Mouse (Mus musculus) embryonic facial prominence, embryonic 11.5 days (tissue): ENCODE measurements around the gene Ttc23. TPM values are rescaled to one million over a fixed set of nuclear protein-coding genes. Genes with fewer than 3 reads are reported as not detected.
A peak's percentile ranks its signal among the peaks of the same experiment; 100 is the strongest.

Source experiments
- ATAC-seq: fragments of 200-750 bp; cut with Nextera tagmentation; replicated peaks from 2 replicates; pipeline ENCODE4 v1.8.0; 2017; ENCODE audit warnings: low read depth; ENCODE audit not compliant: insufficient number of reproducible peaks, low FRiP score, low TSS enrichment
- DNase-seq: peaks from one replicate; pipeline ENCODE4 v3.0.0-alpha.2; 2015; ENCODE audit warnings: low spot score
- H3K27ac ChIP-seq: fragments of 300-500 bp; sonication (generic); replicated peaks from 2 replicates; pipeline ENCODE4 v1.5.1; 2014; ENCODE audit warnings: mild to moderate bottlenecking, low read depth, low read length, control low read depth
- H3K27me3 ChIP-seq: fragments of 300-500 bp; sonication (generic); 2 replicates; pipeline ENCODE4 v1.6.1; 2014; ENCODE audit warnings: mild to moderate bottlenecking, low read length, moderate library complexity, mixed read lengths; ENCODE audit not compliant: control insufficient read depth, insufficient read depth
- H3K36me3 ChIP-seq: fragments of 300-500 bp; sonication (generic); replicated peaks from 2 replicates; pipeline ENCODE4 v1.6.1; 2014; ENCODE audit warnings: low read depth, mild to moderate bottlenecking, low read length, moderate library complexity, mixed read lengths; ENCODE audit not compliant: control insufficient read depth, insufficient read depth
- H3K4me1 ChIP-seq: fragments of 300-500 bp; sonication (generic); 2 replicates; pipeline ENCODE4 v1.6.1; 2014; ENCODE audit warnings: low read length, mixed read lengths; ENCODE audit not compliant: control insufficient read depth, insufficient read depth
- H3K4me2 ChIP-seq: fragments of 300-500 bp; sonication (generic); 2 replicates; pipeline ENCODE4 v1.6.1; 2014; ENCODE audit warnings: low read depth, mild to moderate bottlenecking, control low read depth, low read length, moderate library complexity
- H3K4me3 ChIP-seq: fragments of 300-500 bp; sonication (generic); 2 replicates; pipeline ENCODE4 v1.5.1; 2014; ENCODE audit warnings: low read depth, low read length, control low read depth
- H3K9ac ChIP-seq: fragments of 300-500 bp; sonication (generic); replicated peaks from 2 replicates; pipeline ENCODE4 v1.6.1; 2014; ENCODE audit warnings: mild to moderate bottlenecking, control low read depth, low read length
- H3K9me3 ChIP-seq: fragments of 300-500 bp; sonication (generic); replicated peaks from 2 replicates; pipeline ENCODE4 v1.6.1; 2016; ENCODE audit warnings: mild to moderate bottlenecking, low read length, inconsistent platforms, mixed read lengths; ENCODE audit not compliant: control insufficient read depth
- WGBS: fragments of 180-500 bp; shearing (Covaris S2); extraction: QIAGEN DNeasy Blood & Tissue Kit; methylation state at CpG from one replicate; pipeline ENCODE4 v1.1.7; 2014; 5-methylcytosine and 5-hydroxymethylcytosine counted together
- polyA plus RNA-seq: library from polyadenylated mRNA; unstranded; fragments of >200 nt; fragmentation: Nextera tagmentation; extraction: Ambion mirVana; gene quantifications from 2 replicates; pipeline ENCODE4 v1.2.1, GENCODE M21; 2014

The Ttc23 gene
- 46.8 and 58.3 TPM in 2 replicates for polyA plus RNA-seq

- H3K36me3 ChIP-seq, result no peaks in the 10 kb centered on the region
- H3K4me3 ChIP-seq, result peak within 1 kb of the TSS; percentile 67
- no peaks in the 10 kb centered on the region for H3K4me1 ChIP-seq
- peak within 1 kb of the TSS; percentile 76 for H3K9ac ChIP-seq
- no peaks in the 10 kb centered on the region for H3K27me3 ChIP-seq
- peak within 1 kb of the TSS; percentile 11; the same call in 1 of the 2 replicates for H3K27ac ChIP-seq
- peak within 1 kb of the TSS; percentile 60 for H3K4me2 ChIP-seq
- ATAC-seq (no peak), DNase-seq (peak; percentile 88)
- no peaks in the 10 kb centered on the region for H3K9me3 ChIP-seq
- 0% methylated on average over 5 of the region's 5 CpGs for WGBS
These were observed at the start of gene Ttc23 for GRCm38 (mm10) chr7:67647277-67647676. Gene Ttc23 (plus strand): TSS chr7:67647410.

GRCm38 (mm10) chr7:67598050-67598449, 49.2 kb upstream of the Ttc23 start:
- Histone ChIP-seq H3K9ac (no peak overlapping the region), H3K27me3 (no peaks in the 10 kb centered on the region), H3K4me1 (no peaks in the 10 kb centered on the region), H3K9me3 (no peaks in the 10 kb centered on the region), H3K27ac (no peak overlapping the region; the same call in 1 of the 2 replicates), H3K4me3 (no peak overlapping the region), H3K4me2 (no peak overlapping the region), H3K36me3 (no peaks in the 10 kb centered on the region)
- DNase-seq (peak; percentile 33), ATAC-seq (no peak)
- 53% methylated on average over 3 of the region's 3 CpGs for WGBS

GRCm38 (mm10) chr7:67605114-67605513, 42.1 kb upstream of the Ttc23 start:
- no peak for ATAC-seq
- Histone ChIP-seq H3K27ac (no peak overlapping the region), H3K4me2 (no peak overlapping the region)

GRCm38 (mm10) chr7:67606250-67606649, 41.0 kb upstream of the Ttc23 start:
- H3K4me2 ChIP-seq, result no peak overlapping the region

More at GRCm38 (mm10) chr7:67605114-67605513, 42.1 kb upstream of the Ttc23 start:
- Histone ChIP-seq H3K9me3 (no peaks in the 10 kb centered on the region), H3K36me3 (no peaks in the 10 kb centered on the region), H3K4me1 (no peaks in the 10 kb centered on the region), H3K9ac (no peak overlapping the region), H3K27me3 (no peaks in the 10 kb centered on the region), H3K4me3 (no peak overlapping the region)
- DNase-seq, result no peak
- WGBS, result 87% methylated on average over 6 of the region's 6 CpGs

GRCm38 (mm10) chr7:67607669-67608347, 39.4 kb upstream of the Ttc23 start:
- no peaks in the 10 kb centered on the region for H3K9me3 ChIP-seq
- no peaks in the 10 kb centered on the region for H3K36me3 ChIP-seq
- no peak overlapping the region for H3K9ac ChIP-seq
- H3K27me3 ChIP-seq, result no peaks in the 10 kb centered on the region
- H3K4me3 ChIP-seq, result no peak overlapping the region
- DNase-seq (no peak), ATAC-seq (no peak)
- no peak overlapping the region for H3K4me2 ChIP-seq
- no peaks in the 10 kb centered on the region for H3K4me1 ChIP-seq
- H3K27ac ChIP-seq, result no peak overlapping the region
- WGBS, result 66% methylated on average over 5 of the region's 5 CpGs

More at GRCm38 (mm10) chr7:67606250-67606649, 41.0 kb upstream of the Ttc23 start:
- H3K9me3 ChIP-seq, result no peaks in the 10 kb centered on the region
- no peak overlapping the region for H3K27ac ChIP-seq
- H3K4me3 ChIP-seq, result no peak overlapping the region
- no peaks in the 10 kb centered on the region for H3K4me1 ChIP-seq
- H3K36me3 ChIP-seq, result no peaks in the 10 kb centered on the region
- H3K27me3 ChIP-seq, result no peaks in the 10 kb centered on the region
- H3K9ac ChIP-seq, result no peak overlapping the region
- DNase-seq (no peak), ATAC-seq (no peak)
- WGBS, result 97% methylated on average over 1 of the region's 1 CpGs

- no peaks in the 10 kb centered on the region for H3K27me3 ChIP-seq
- WGBS, result 50% methylated on average over 4 of the region's 4 CpGs
- no peak overlapping the region for H3K9ac ChIP-seq
- DNase-seq, result no peak
- no peak overlapping the region for H3K4me3 ChIP-seq
- H3K36me3 ChIP-seq, result no peaks in the 10 kb centered on the region
- no peak overlapping the region for H3K27ac ChIP-seq
- H3K9me3 ChIP-seq, result no peaks in the 10 kb centered on the region
- H3K4me1 ChIP-seq, result no peaks in the 10 kb centered on the region
- no peak for ATAC-seq
- H3K4me2 ChIP-seq, result no peak overlapping the region
These were observed 38.7 kb upstream of the Ttc23 start for GRCm38 (mm10) chr7:67608348-67609024.

GRCm38 (mm10) chr7:67613795-67614463, 33.3 kb upstream of the Ttc23 start:
- no peak overlapping the region for H3K4me2 ChIP-seq
- no peak overlapping the region for H3K4me3 ChIP-seq
- ATAC-seq, result no peak
- H3K9me3 ChIP-seq, result no peaks in the 10 kb centered on the region
- no peaks in the 10 kb centered on the region for H3K4me1 ChIP-seq
- H3K36me3 ChIP-seq, result no peaks in the 10 kb centered on the region
- H3K27ac ChIP-seq, result no peak overlapping the region
- no peak for DNase-seq
- H3K9ac ChIP-seq, result no peak overlapping the region
- WGBS, result 55% methylated on average over 10 of the region's 10 CpGs
- no peaks in the 10 kb centered on the region for H3K27me3 ChIP-seq

- Histone ChIP-seq H3K9ac (no peak overlapping the region), H3K4me1 (no peaks in the 10 kb centered on the region), H3K36me3 (no peaks in the 10 kb centered on the region), H3K4me2 (no peak overlapping the region), H3K4me3 (no peak overlapping the region), H3K27ac (no peak overlapping the region), H3K27me3 (no peaks in the 10 kb centered on the region), H3K9me3 (no peaks in the 10 kb centered on the region)
- DNase-seq (no peak), ATAC-seq (no peak)
- WGBS, result 86% methylated on average over 7 of the region's 7 CpGs
These were observed 32.7 kb upstream of the Ttc23 start for GRCm38 (mm10) chr7:67614464-67614861.
